Mouse (Mus musculus) embryonic facial prominence, embryonic 10.5 days (tissue): ENCODE measurements around the gene Slc7a11. TPM values are rescaled to one million over a fixed set of nuclear protein-coding genes. Genes with fewer than 3 reads are reported as not detected.

ENCODE experiments used
- DNase-seq: peaks from one replicate; pipeline ENCODE4 v3.0.0-alpha.2; 2017; ENCODE audit warnings: low spot score
- H3K27ac ChIP-seq: fragments of 300-500 bp; sonication (generic); replicated peaks from 2 replicates; pipeline ENCODE4 v1.5.1; 2016; ENCODE audit warnings: mild to moderate bottlenecking
- H3K27me3 ChIP-seq: fragments of 300-500 bp; sonication (generic); replicated peaks from 2 replicates; pipeline ENCODE4 v1.6.1; 2016; ENCODE audit warnings: low read depth, mild to moderate bottlenecking; ENCODE audit not compliant: poor library complexity, severe bottlenecking
- H3K36me3 ChIP-seq: fragments of 300-500 bp; sonication (generic); replicated peaks from 2 replicates; pipeline ENCODE4 v1.6.1; 2016; ENCODE audit warnings: mild to moderate bottlenecking, moderate library complexity
- H3K4me1 ChIP-seq: fragments of 300-500 bp; sonication (generic); 2 replicates; pipeline ENCODE4 v1.6.1; 2016
- H3K4me3 ChIP-seq: fragments of 300-500 bp; sonication (generic); 2 replicates; pipeline ENCODE4 v1.5.1; 2016; ENCODE audit warnings: mild to moderate bottlenecking, moderate library complexity
- H3K9me3 ChIP-seq: fragments of 300-500 bp; sonication (generic); 2 replicates; pipeline ENCODE4 v1.6.1; 2016; ENCODE audit warnings: mild to moderate bottlenecking
- WGBS: fragments of 180-500 bp; shearing (Covaris S2); methylation state at CpG from one replicate; pipeline ENCODE4 v1.1.7; 2016; 5-methylcytosine and 5-hydroxymethylcytosine counted together
- polyA plus RNA-seq: library from polyadenylated mRNA; unstranded; fragments of >200 nt; fragmentation: Nextera tagmentation; extraction: Ambion mirVana; gene quantifications from 2 replicates; pipeline ENCODE4 v1.2.1, GENCODE M21; 2016

The Slc7a11 gene
- polyA plus RNA-seq, 1 experiment from 2014 or later = 1.5 TPM

GRCm38 (mm10) chr3:50386561-50387221, 56.7 kb downstream of the Slc7a11 start:
- peak; percentile 54 for DNase-seq
- Histone ChIP-seq H3K27ac (no peak overlapping the region; the same call in 1 of the 2 replicates), H3K4me1 (peaks cover 39% of the 10 kb centered on the region), H3K9me3 (no peaks in the 10 kb centered on the region; the same call in 1 of the 2 replicates), H3K4me3 (no peak overlapping the region), H3K36me3 (no peaks in the 10 kb centered on the region), H3K27me3 (no peaks in the 10 kb centered on the region)
- WGBS = 64% methylated on average over 5 of the region's 5 CpGs

- Histone ChIP-seq H3K4me3 (no peak overlapping the region), H3K27me3 (no peaks in the 10 kb centered on the region), H3K4me1 (peaks cover 40% of the 10 kb centered on the region), H3K36me3 (no peaks in the 10 kb centered on the region), H3K9me3 (no peaks in the 10 kb centered on the region; the same call in 1 of the 2 replicates), H3K27ac (no peak overlapping the region)
- 59% methylated on average over 6 of the region's 6 CpGs for WGBS
- DNase-seq = no peak
Measured at GRCm38 (mm10) chr3:50386066-50386465, 57.3 kb downstream of the Slc7a11 start.

- H3K9me3 ChIP-seq = no peaks in the 10 kb centered on the region
- peak overlapping the region; percentile 79 for H3K27ac ChIP-seq
- H3K4me3 ChIP-seq = no peak overlapping the region; the same call in 1 of the 2 replicates
- WGBS = 27% methylated on average over 5 of the region's 5 CpGs
- peak; percentile 31 for DNase-seq
- H3K27me3 ChIP-seq = no peaks in the 10 kb centered on the region
- H3K36me3 ChIP-seq = no peaks in the 10 kb centered on the region
- H3K4me1 ChIP-seq = peaks cover 31% of the 10 kb centered on the region
Measured at GRCm38 (mm10) chr3:50382729-50383128, 60.7 kb downstream of the Slc7a11 start.

GRCm38 (mm10) chr3:50381861-50382693, 61.3 kb downstream of the Slc7a11 start:
- DNase-seq = peak; percentile 43
- Histone ChIP-seq H3K36me3 (no peaks in the 10 kb centered on the region), H3K4me3 (peak overlapping the region; percentile 49), H3K9me3 (no peaks in the 10 kb centered on the region), H3K27me3 (no peaks in the 10 kb centered on the region), H3K27ac (peak overlapping the region; percentile 79), H3K4me1 (peaks cover 26% of the 10 kb centered on the region)
- 34% methylated on average over 22 of the region's 22 CpGs for WGBS

GRCm38 (mm10) chr3:50381160-50381860, 62.1 kb downstream of the Slc7a11 start:
- no peaks in the 10 kb centered on the region for H3K9me3 ChIP-seq
- no peaks in the 10 kb centered on the region for H3K27me3 ChIP-seq
- H3K27ac ChIP-seq = peak overlapping the region; percentile 79
- WGBS = 24% methylated on average over 10 of the region's 10 CpGs
- H3K4me3 ChIP-seq = peak overlapping the region; percentile 49
- peak; percentile 85 for DNase-seq
- no peaks in the 10 kb centered on the region for H3K36me3 ChIP-seq
- H3K4me1 ChIP-seq = peaks cover 20% of the 10 kb centered on the region

- Histone ChIP-seq H3K4me3 (no peak overlapping the region), H3K27me3 (no peaks in the 10 kb centered on the region), H3K27ac (no peak overlapping the region), H3K9me3 (no peaks in the 10 kb centered on the region), H3K36me3 (no peaks in the 10 kb centered on the region), H3K4me1 (peaks cover 14% of the 10 kb centered on the region)
- WGBS = 85% methylated on average over 8 of the region's 8 CpGs
- no peak for DNase-seq
Measured at GRCm38 (mm10) chr3:50379942-50380341, 63.5 kb downstream of the Slc7a11 start.

- no peaks in the 10 kb centered on the region for H3K4me1 ChIP-seq
- H3K9me3 ChIP-seq = no peaks in the 10 kb centered on the region
- no peak overlapping the region for H3K4me3 ChIP-seq
- no peak overlapping the region for H3K27ac ChIP-seq
- H3K36me3 ChIP-seq = no peaks in the 10 kb centered on the region
- no peaks in the 10 kb centered on the region for H3K27me3 ChIP-seq
- DNase-seq = no peak
Measured at GRCm38 (mm10) chr3:50375477-50375876, 67.9 kb downstream of the Slc7a11 start.

- no peak overlapping the region for H3K27ac ChIP-seq
- no peak for DNase-seq
- H3K4me3 ChIP-seq = no peak overlapping the region
- 91% methylated on average over 6 of the region's 6 CpGs for WGBS
- no peaks in the 10 kb centered on the region for H3K36me3 ChIP-seq
- H3K4me1 ChIP-seq = peaks cover 3% of the 10 kb centered on the region; the same call in 1 of the 2 replicates
- H3K9me3 ChIP-seq = no peaks in the 10 kb centered on the region
- no peaks in the 10 kb centered on the region for H3K27me3 ChIP-seq
Measured at GRCm38 (mm10) chr3:50369791-50370190, 73.6 kb downstream of the Slc7a11 start.

GRCm38 (mm10) chr3:50367175-50367574, 76.2 kb downstream of the Slc7a11 start:
- DNase-seq = no peak
- no peaks in the 10 kb centered on the region for H3K36me3 ChIP-seq
- no peak overlapping the region for H3K4me3 ChIP-seq
- no peak overlapping the region for H3K27ac ChIP-seq
- no peaks in the 10 kb centered on the region for H3K9me3 ChIP-seq
- H3K4me1 ChIP-seq = peaks cover 3% of the 10 kb centered on the region; the same call in 1 of the 2 replicates
- H3K27me3 ChIP-seq = no peaks in the 10 kb centered on the region
- WGBS = 68% methylated on average over 3 of the region's 3 CpGs

GRCm38 (mm10) chr3:50363659-50364058, 79.8 kb downstream of the Slc7a11 start:
- Histone ChIP-seq H3K9me3 (no peaks in the 10 kb centered on the region), H3K4me1 (peaks cover 3% of the 10 kb centered on the region; the same call in 1 of the 2 replicates), H3K27ac (no peak overlapping the region), H3K27me3 (no peaks in the 10 kb centered on the region), H3K4me3 (no peak overlapping the region), H3K36me3 (no peaks in the 10 kb centered on the region)
- DNase-seq = no peak
- WGBS = 71% methylated on average over 3 of the region's 3 CpGs

- DNase-seq = no peak
- H3K36me3 ChIP-seq = no peaks in the 10 kb centered on the region
- WGBS = 82% methylated on average over 1 of the region's 1 CpGs
- H3K9me3 ChIP-seq = no peaks in the 10 kb centered on the region
- H3K4me1 ChIP-seq = no peaks in the 10 kb centered on the region
- no peak overlapping the region for H3K4me3 ChIP-seq
- no peaks in the 10 kb centered on the region for H3K27me3 ChIP-seq
- H3K27ac ChIP-seq = no peak overlapping the region
Measured at GRCm38 (mm10) chr3:50347081-50347480, 96.3 kb downstream of the Slc7a11 start.

- no peak overlapping the region for H3K4me3 ChIP-seq
- no peak for DNase-seq
- 89% methylated on average over 1 of the region's 1 CpGs for WGBS
- no peaks in the 10 kb centered on the region for H3K4me1 ChIP-seq
- H3K27ac ChIP-seq = no peak overlapping the region
- H3K27me3 ChIP-seq = no peaks in the 10 kb centered on the region
- no peaks in the 10 kb centered on the region for H3K36me3 ChIP-seq
- no peaks in the 10 kb centered on the region for H3K9me3 ChIP-seq
Measured at GRCm38 (mm10) chr3:50344411-50344810, 99.0 kb downstream of the Slc7a11 start.
